Mouse (Mus musculus) thymus, postnatal 4 days (tissue): ENCODE results near the gene Foxred1.
A peak's percentile ranks its signal among the peaks of the same experiment; 100 is the strongest.

ENCODE experiments used
- DNase-seq: peaks from one replicate; pipeline ENCODE4 v3.0.0; 2021

The Foxred1 gene

DNA sequence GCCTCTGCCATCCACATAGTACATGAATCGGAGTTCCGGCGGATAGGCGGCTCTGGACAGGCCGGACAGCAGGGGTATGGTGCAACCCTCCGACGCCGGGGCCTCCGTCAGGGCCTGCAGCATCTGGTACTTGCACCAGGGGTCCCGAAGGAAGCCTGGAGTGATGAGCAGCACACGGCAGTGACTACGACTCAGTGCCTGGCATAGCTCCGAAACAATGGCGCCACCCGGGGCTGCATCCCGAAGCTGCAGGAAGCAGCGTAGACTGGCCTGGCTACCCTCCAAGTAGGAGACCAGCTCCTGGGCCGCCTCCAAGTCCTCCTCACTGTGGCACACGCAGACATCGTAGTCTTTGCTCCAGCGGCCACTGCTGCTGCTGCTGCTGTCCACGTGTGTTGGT is 22.2 kb downstream of the Foxred1 start:
- no peak for DNase-seq

DNA sequence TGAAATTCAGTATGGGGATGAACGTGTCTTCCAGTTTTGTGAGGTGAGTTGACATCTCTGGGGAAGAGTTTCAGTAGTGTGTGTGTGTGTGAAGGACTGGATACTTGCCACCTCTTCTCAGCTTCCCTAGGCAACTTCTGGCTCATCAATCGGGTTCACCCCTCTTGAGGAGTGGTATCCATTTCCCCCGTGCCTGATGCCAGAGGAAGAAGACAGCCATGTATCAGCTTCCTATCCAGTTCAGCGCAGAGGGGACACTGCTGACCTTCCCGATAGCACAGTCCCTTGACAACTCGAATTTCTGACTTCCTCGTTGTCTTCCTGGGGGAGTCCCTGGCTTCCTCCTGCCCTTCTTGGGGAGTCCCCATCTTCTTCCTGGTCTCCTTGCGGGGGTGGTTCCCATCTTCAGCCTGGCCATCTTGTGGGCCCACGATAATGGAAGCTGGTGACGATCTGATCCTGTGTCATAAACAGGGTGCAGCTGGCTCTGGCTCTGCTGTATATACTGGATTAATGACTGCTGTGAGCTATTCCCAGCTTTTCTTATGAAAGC is 23.4 kb downstream of the Foxred1 start:
- DNase-seq: no peak

DNA sequence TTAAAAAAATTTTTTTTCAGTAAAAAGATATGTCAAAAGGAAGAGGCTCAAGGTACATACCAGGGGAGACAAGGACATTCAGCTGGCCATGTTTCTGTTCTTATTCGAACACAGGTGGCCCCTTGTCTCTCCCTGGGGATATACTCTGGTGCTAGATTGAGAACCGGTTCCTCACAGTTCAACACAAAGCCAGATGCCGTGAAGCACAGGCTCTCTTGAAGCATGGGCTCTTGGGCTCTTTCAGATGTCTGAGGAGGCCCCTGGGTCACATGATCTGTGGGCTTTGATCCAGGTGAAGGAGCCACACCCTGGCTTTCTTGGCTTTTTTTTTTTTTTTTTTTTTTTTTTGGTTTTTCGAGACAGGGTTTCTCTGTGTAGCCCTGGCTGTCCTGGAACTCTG is 24.4 kb downstream of the Foxred1 start:
- DNase-seq: no peak

DNA sequence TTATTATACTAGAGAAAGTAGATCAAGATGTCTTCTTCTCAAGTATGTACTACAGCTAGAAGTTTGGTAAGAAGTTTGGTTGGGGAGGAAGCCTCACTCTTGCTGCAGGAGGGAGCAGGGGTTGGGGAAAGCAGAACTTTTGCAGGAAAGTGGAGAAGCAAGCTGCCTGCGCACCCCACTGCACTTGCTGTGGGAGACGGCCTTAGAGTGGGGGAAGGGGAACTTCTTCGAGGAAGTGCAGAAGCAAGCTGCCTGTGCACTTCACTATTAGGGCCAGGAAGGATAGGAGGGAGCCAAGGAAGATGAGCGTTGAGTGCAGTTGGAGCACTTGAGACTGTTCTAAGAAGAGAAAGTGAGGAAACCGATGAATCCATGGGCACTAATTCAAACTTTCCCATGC is 27.5 kb downstream of the Foxred1 start:
- no peak for DNase-seq

GRCm38 (mm10) chr9:35182832-35183231 is 28.0 kb downstream of the Foxred1 start:
- no peak for DNase-seq

GRCm38 (mm10) chr9:35176124-35176659 is 34.7 kb downstream of the Foxred1 start:
- DNase-seq: no peak

- peak; percentile 98 for DNase-seq
Measured at GRCm38 (mm10) chr9:35175251-35176123, 35.4 kb downstream of the Foxred1 start, which contains the start of gene Dcps. Gene Dcps, minus strand, starts transcription at chr9:35176061.

- no peak for DNase-seq
Measured at GRCm38 (mm10) chr9:35173331-35173730, 37.5 kb downstream of the Foxred1 start.

DNA sequence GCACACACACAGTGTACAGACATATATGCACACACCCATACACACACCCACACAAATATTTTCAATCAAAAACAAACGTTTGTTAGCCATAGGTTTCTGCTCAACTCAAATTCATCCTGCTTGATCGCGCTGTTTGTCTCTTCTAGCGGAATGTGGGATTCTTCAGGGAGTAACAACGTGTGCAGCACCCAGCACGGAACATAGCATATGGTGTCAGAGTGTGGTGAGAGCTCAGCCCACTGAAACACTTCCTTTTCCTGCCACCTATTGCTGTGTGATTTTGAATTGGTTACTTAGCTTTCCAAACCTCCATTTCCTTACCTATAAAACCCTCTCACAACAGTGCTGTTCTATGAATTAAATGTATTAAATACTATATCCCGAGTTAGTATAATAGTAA is 40.8 kb downstream of the Foxred1 start:
- DNase-seq: no peak

DNA sequence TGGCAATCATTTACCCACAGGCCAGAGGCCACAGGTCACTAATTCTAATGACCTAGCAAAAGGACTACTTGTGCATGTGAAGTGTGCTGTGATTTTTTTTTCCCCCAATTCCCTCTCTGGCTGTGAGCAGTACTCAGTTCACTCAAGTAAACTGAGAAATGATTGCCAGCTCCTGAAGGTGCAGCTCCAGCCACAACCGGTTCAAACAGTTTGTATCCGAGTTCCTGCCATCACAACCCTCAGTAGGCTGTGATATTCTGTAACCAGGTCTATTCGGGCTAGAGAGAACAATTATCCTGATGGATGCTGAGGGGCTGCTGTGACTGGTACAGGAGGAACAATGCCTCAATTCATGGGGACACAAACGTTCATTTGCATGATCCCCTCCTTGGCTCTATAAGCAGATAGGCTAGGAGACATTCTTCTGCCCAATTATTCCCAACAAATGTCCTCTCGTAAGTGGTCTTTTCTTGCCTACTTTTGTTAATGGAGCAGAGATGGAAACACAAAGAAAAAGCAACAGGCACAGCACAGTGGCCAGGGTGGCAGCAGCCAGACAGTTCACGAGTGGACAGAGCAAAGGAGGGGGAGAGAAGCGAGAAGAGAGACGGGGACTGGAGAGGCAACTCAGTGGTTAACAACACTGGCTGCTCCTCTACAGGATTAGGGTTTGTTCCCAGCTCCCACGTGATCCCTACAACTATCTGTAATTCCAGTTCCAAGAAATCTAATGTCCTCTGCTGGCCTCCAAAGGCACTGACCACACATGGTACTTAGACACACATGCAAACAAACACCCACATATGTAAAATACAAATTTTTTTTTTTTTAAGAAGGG is 43.8 kb downstream of the Foxred1 start:
- no peak for DNase-seq

DNA sequence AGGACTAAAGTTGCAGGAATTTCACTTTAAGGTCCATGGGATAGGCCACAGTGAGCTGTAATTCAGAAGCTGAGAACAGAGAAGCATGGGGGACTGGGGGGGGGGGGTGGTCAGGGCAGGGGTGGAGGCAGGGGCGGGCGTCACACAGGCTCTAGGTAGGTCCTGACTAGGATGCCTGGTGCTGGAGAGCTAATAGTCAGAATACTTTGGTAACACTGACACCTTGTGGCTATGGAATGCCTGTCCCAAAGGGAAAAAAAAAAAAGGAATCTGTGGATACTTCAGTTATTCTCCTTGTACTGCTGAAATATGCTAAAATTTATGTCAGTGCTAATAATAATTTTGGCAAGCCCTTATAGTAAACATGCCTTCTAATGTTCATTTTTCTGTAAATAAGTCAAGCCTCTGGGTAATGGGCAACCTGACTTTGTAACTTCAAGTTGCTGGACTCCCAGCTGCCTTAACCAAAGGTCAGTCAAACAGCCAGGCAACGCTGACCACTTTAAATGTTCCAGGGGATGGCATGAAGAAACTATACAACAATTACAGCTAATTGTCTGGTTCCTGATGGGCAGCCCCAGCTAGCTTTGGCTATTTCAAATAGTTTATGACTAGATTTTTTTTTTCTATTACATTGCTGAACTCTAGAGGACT is 44.6 kb downstream of the Foxred1 start:
- no peak for DNase-seq

GRCm38 (mm10) chr9:35164142-35164874 is 46.5 kb downstream of the Foxred1 start:
- no peak for DNase-seq

- DNase-seq: no peak
Measured at GRCm38 (mm10) chr9:35163011-35163690, 47.7 kb downstream of the Foxred1 start.

- DNase-seq: no peak
Measured at GRCm38 (mm10) chr9:35161721-35162120, 49.1 kb downstream of the Foxred1 start.

GRCm38 (mm10) chr9:35160662-35161061 is 50.2 kb downstream of the Foxred1 start:
- no peak for DNase-seq

GRCm38 (mm10) chr9:35158477-35158876 is 52.4 kb downstream of the Foxred1 start:
- no peak for DNase-seq

GRCm38 (mm10) chr9:35156862-35157261 is 54.0 kb downstream of the Foxred1 start:
- no peak for DNase-seq

GRCm38 (mm10) chr9:35156002-35156710 is 54.7 kb downstream of the Foxred1 start:
- DNase-seq: no peak
